Mouse (Mus musculus): ENCODE results near the gene Psph.
"Not testable (repeated sequence)": the region's sequence is repeated elsewhere in the genome, so short reads cannot be mapped to it uniquely, and the experiment has no call there.

Psph gene

GRCm38 (mm10) chr5:129786818-129787790 lies at the start of gene Psph:
TSS of gene Psph (minus strand) at chr5:129787449.
- peak; percentile 99 for DNase-seq

- DNase-seq, result not testable (repeated sequence)
These were observed 3.3 kb upstream of the Psph start for GRCm38 (mm10) chr5:129790591-129790990.

- DNase-seq, result no peak
These were observed 757 bp upstream of the Psph start for GRCm38 (mm10) chr5:129787818-129788593.

- no peak for DNase-seq
These were observed 1.1 kb downstream of the Psph start for GRCm38 (mm10) chr5:129786161-129786560.

GRCm38 (mm10) chr5:129785235-129785870 lies 1.9 kb downstream of the Psph start:
- DNase-seq, result no peak

- peak; percentile 38 for DNase-seq
These were observed 5.0 kb downstream of the Psph start for GRCm38 (mm10) chr5:129782211-129782610.

GRCm38 (mm10) chr5:129780131-129780530 lies 7.1 kb downstream of the Psph start:
- DNase-seq, result no peak

- DNase-seq, result peak; percentile 91
These were observed 8.1 kb downstream of the Psph start for GRCm38 (mm10) chr5:129778996-129779716.

- DNase-seq, result no peak
These were observed 8.8 kb downstream of the Psph start for GRCm38 (mm10) chr5:129778348-129778995.

GRCm38 (mm10) chr5:129774661-129775060 lies 12.6 kb downstream of the Psph start:
- DNase-seq, result no peak

GRCm38 (mm10) chr5:129773330-129773729 lies 13.9 kb downstream of the Psph start:
- DNase-seq, result not testable (repeated sequence)

- no peak for DNase-seq
These were observed 14.8 kb downstream of the Psph start for GRCm38 (mm10) chr5:129772433-129772832.

GRCm38 (mm10) chr5:129770443-129771355 lies 16.6 kb downstream of the Psph start:
- DNase-seq, result peak; percentile 77

GRCm38 (mm10) chr5:129761865-129762540 lies 25.2 kb downstream of the Psph start:
- no peak for DNase-seq

- DNase-seq, result peak; percentile 37
These were observed 27.2 kb downstream of the Psph start for GRCm38 (mm10) chr5:129759929-129760480.

GRCm38 (mm10) chr5:129756886-129757285 lies 30.4 kb downstream of the Psph start:
- no peak for DNase-seq

GRCm38 (mm10) chr5:129744050-129744449 lies 43.2 kb downstream of the Psph start:
- no peak for DNase-seq

- DNase-seq, result no peak
These were observed 44.3 kb downstream of the Psph start for GRCm38 (mm10) chr5:129742903-129743488.

- peak; percentile 72 for DNase-seq
These were observed 46.3 kb downstream of the Psph start for GRCm38 (mm10) chr5:129740976-129741375.

Measured in kidney, postnatal 10 days (tissue).